Mouse (Mus musculus): ENCODE data around the gene 8030474K03Rik. TPM values are rescaled to one million over a fixed set of nuclear protein-coding genes. Genes with fewer than 3 reads are reported as not detected.
A peak's percentile ranks its signal among the peaks of the same experiment; 100 is the strongest.
"Not testable (repeated sequence)": the region's sequence is repeated elsewhere in the genome, so short reads cannot be mapped to it uniquely, and the experiment has no call there.

The 8030474K03Rik gene
- polyA plus RNA-seq, 1 experiment from 2014 or later = not detected

GRCm38 (mm10) chrX:101791551-101791950 is 2.9 kb upstream of the 8030474K03Rik start:
- Histone ChIP-seq H3K9ac (ENCODE audit: low read length) (no peak overlapping the region), H3K27me3 (replicated peaks; ENCODE audit: control insufficient read depth, insufficient read depth, low read length) (no peaks in the 10 kb centered on the region), H3K4me1 (ENCODE audit: control insufficient read depth, insufficient read depth, low read length) (no peaks in the 10 kb centered on the region), H3K4me3 (ENCODE audit: low read depth, low read length) (no peak overlapping the region), H3K27ac (ENCODE audit: low read depth, low read length) (no peak overlapping the region), H3K36me3 (ENCODE audit: control insufficient read depth, insufficient read depth, low read length) (no peaks in the 10 kb centered on the region), H3K4me2 (ENCODE audit: low read length) (no peak overlapping the region), H3K9me3 (replicated peaks; ENCODE audit: control insufficient read depth, low read length) (no peaks in the 10 kb centered on the region)
- DNase-seq (ENCODE audit: low spot score) = peak; percentile 68
- WGBS = 41% methylated on average over 4 of the region's 4 CpGs
- 0 out of 2 replicates have a peak, but pooled peaks have one; percentile 46 for ATAC-seq

- Histone ChIP-seq H3K27ac (ENCODE audit: low read depth, low read length) (no peak overlapping the region), H3K36me3 (ENCODE audit: control insufficient read depth, insufficient read depth, low read length) (no peaks in the 10 kb centered on the region), H3K4me3 (ENCODE audit: low read depth, low read length) (no peak overlapping the region), H3K9ac (ENCODE audit: low read length) (no peak overlapping the region), H3K27me3 (replicated peaks; ENCODE audit: control insufficient read depth, insufficient read depth, low read length) (no peaks in the 10 kb centered on the region), H3K4me2 (ENCODE audit: low read length) (no peak overlapping the region), H3K4me1 (ENCODE audit: control insufficient read depth, insufficient read depth, low read length) (no peaks in the 10 kb centered on the region), H3K9me3 (replicated peaks; ENCODE audit: control insufficient read depth, low read length) (no peaks in the 10 kb centered on the region)
- ATAC-seq = no peak
- 36% methylated on average over 2 of the region's 2 CpGs for WGBS
- DNase-seq (ENCODE audit: low spot score) = peak; percentile 41
Measured at GRCm38 (mm10) chrX:101805512-101805911, 11.1 kb downstream of the 8030474K03Rik start.

GRCm38 (mm10) chrX:101811750-101812149 is 17.3 kb downstream of the 8030474K03Rik start:
- no peak overlapping the region for H3K4me3 ChIP-seq (ENCODE audit: low read depth, low read length)
- no peaks in the 10 kb centered on the region for H3K4me1 ChIP-seq (ENCODE audit: control insufficient read depth, insufficient read depth, low read length)
- H3K9me3 ChIP-seq (replicated peaks; ENCODE audit: control insufficient read depth, low read length) = no peaks in the 10 kb centered on the region
- H3K36me3 ChIP-seq (ENCODE audit: control insufficient read depth, insufficient read depth, low read length) = no peaks in the 10 kb centered on the region
- H3K27ac ChIP-seq (ENCODE audit: low read depth, low read length) = no peak overlapping the region
- ATAC-seq (no peak), DNase-seq (ENCODE audit: low spot score) (no peak)
- no peaks in the 10 kb centered on the region for H3K27me3 ChIP-seq (replicated peaks; ENCODE audit: control insufficient read depth, insufficient read depth, low read length)
- no peak overlapping the region for H3K9ac ChIP-seq (ENCODE audit: low read length)
- 61% methylated on average over 3 of the region's 3 CpGs for WGBS
- no peak overlapping the region for H3K4me2 ChIP-seq (ENCODE audit: low read length)

- no peaks in the 10 kb centered on the region for H3K9me3 ChIP-seq (replicated peaks; ENCODE audit: control insufficient read depth, low read length)
- H3K27ac ChIP-seq (ENCODE audit: low read depth, low read length) = no peak overlapping the region
- no peak overlapping the region for H3K4me2 ChIP-seq (ENCODE audit: low read length)
- ATAC-seq (no peak), DNase-seq (ENCODE audit: low spot score) (peak; percentile 1)
- H3K27me3 ChIP-seq (replicated peaks; ENCODE audit: control insufficient read depth, insufficient read depth, low read length) = no peaks in the 10 kb centered on the region
- H3K4me1 ChIP-seq (ENCODE audit: control insufficient read depth, insufficient read depth, low read length) = no peaks in the 10 kb centered on the region
- H3K36me3 ChIP-seq (ENCODE audit: control insufficient read depth, insufficient read depth, low read length) = no peaks in the 10 kb centered on the region
- H3K4me3 ChIP-seq (ENCODE audit: low read depth, low read length) = no peak overlapping the region
- no peak overlapping the region for H3K9ac ChIP-seq (ENCODE audit: low read length)
- WGBS = 71% methylated on average over 1 of the region's 1 CpGs
Measured at GRCm38 (mm10) chrX:101819163-101819562, 24.7 kb downstream of the 8030474K03Rik start.

GRCm38 (mm10) chrX:101819980-101820379 is 25.5 kb downstream of the 8030474K03Rik start:
- not testable (repeated sequence) for H3K4me2 ChIP-seq (ENCODE audit: low read length); H3K9me3 ChIP-seq (replicated peaks; ENCODE audit: control insufficient read depth, low read length); DNase-seq (ENCODE audit: low spot score); H3K27me3 ChIP-seq (replicated peaks; ENCODE audit: control insufficient read depth, insufficient read depth, low read length); ATAC-seq; H3K9ac ChIP-seq (ENCODE audit: low read length); H3K36me3 ChIP-seq (ENCODE audit: control insufficient read depth, insufficient read depth, low read length); H3K27ac ChIP-seq (ENCODE audit: low read depth, low read length); H3K4me1 ChIP-seq (ENCODE audit: control insufficient read depth, insufficient read depth, low read length); H3K4me3 ChIP-seq (ENCODE audit: low read depth, low read length)

- no peaks in the 10 kb centered on the region for H3K9me3 ChIP-seq (replicated peaks; ENCODE audit: control insufficient read depth, low read length)
- no peaks in the 10 kb centered on the region for H3K4me1 ChIP-seq (ENCODE audit: control insufficient read depth, insufficient read depth, low read length)
- no peak overlapping the region for H3K27ac ChIP-seq (ENCODE audit: low read depth, low read length)
- no peak overlapping the region for H3K9ac ChIP-seq (ENCODE audit: low read length)
- WGBS = 62% methylated on average over 5 of the region's 5 CpGs
- no peak overlapping the region for H3K4me3 ChIP-seq (ENCODE audit: low read depth, low read length)
- ATAC-seq = no peak
- no peaks in the 10 kb centered on the region for H3K36me3 ChIP-seq (ENCODE audit: control insufficient read depth, insufficient read depth, low read length)
- no peak overlapping the region for H3K4me2 ChIP-seq (ENCODE audit: low read length)
- H3K27me3 ChIP-seq (replicated peaks; ENCODE audit: control insufficient read depth, insufficient read depth, low read length) = peaks cover 20% of the 10 kb centered on the region
- no peak for DNase-seq (ENCODE audit: low spot score)
Measured at GRCm38 (mm10) chrX:101847191-101847795, 52.8 kb downstream of the 8030474K03Rik start.

Other genes with a start within 250 kb of the 8030474K03Rik start
- gene Ogt, start 154.6 kb upstream of the 8030474K03Rik start, polyA plus RNA-seq (2014; fragmentation: Nextera tagmentation; extraction: Ambion mirVana) = 204 and 254 TPM in 2 replicates
- 0.17 TPM in 1 of 2 replicates, not detected in the other for gene Cxcr3, start 60.4 kb upstream of the 8030474K03Rik start, polyA plus RNA-seq (2014; fragmentation: Nextera tagmentation; extraction: Ambion mirVana)
- gene Gm4779, start 233 bp upstream of the 8030474K03Rik start, polyA plus RNA-seq (2014; fragmentation: Nextera tagmentation; extraction: Ambion mirVana) = not detected in 2 replicates
- gene Nhsl2, start 54.7 kb downstream of the 8030474K03Rik start, polyA plus RNA-seq (2014; fragmentation: Nextera tagmentation; extraction: Ambion mirVana) = 3.5 and 4.2 TPM in 2 replicates

Data from forebrain, embryonic 14.5 days (tissue).